Mouse (Mus musculus) frontal cortex, postnatal 36 days (tissue): ENCODE data around the gene Smim27.

Experiments
- DNase-seq, 2 experiments: peaks; one replicate each; pipeline ENCODE4 v3.0.0; 2022; ENCODE audit warnings: low spot score in 2 of 2

The Smim27 gene

GRCm38 (mm10) chr4:40269430-40270032 lies at the start of gene Smim27, which contains the start of gene Topors:
Gene Smim27, plus strand, starts transcription at chr4:40269579.
Gene Topors, minus strand, starts transcription at chr4:40269850.
- peak; percentile 96 to 97 for DNase-seq

DNA sequence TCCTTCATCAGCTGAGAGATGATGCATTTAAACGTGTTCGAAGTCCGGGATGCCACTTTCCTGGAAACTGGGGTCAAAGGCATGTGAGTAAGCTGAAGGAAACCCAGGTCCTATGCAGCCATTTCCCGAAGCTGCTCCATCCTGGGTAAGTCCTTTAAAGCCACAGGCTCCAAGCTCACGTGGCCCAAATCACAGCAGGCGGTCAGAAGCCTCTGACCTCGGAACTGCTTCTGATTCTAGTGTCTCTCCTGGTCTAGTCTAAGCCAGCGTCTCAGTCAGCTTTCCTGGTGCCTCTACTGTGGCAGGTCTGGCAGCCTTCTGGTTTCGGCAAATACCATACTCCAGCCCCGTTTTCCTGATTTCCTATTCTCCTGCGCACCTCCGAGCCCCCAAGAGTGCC lies 48.9 kb upstream of the Smim27 start:
- DNase-seq, result no peak

DNA sequence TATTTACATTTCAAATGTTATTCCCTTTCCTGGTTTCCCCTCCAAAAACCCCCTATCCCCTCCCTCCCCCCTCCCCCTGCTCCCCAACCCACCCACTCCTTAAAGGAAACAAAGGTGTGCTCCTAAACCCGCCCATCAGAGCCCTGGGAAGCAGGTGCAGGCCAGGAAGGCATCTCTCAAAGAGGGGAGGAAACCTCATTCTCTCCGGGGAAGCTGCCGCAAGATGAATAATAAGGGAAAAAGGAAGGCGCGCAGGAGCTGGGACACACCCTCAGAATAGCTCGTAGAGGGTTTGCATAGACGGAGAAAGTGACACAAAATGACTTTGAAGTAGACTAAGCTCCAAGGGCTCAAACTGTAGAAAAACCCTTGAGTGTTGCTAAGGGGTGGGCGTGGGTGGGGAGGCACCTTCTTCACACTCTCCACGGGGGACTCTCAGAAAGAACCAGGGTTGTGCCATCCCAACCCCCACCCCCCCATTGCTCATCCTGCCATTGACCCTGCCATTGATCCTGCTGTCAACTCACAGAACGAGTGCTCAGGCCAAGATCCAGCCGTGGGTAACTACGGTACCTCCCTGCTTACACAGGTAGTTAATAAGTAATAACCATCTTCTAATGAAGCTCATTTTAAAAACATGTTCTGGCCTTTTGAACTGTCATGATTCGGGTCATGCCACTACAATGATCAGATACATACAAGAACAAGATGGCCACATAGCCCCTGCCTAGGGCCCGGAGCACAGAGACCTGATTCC lies 48.2 kb upstream of the Smim27 start:
- no peak for DNase-seq

DNA sequence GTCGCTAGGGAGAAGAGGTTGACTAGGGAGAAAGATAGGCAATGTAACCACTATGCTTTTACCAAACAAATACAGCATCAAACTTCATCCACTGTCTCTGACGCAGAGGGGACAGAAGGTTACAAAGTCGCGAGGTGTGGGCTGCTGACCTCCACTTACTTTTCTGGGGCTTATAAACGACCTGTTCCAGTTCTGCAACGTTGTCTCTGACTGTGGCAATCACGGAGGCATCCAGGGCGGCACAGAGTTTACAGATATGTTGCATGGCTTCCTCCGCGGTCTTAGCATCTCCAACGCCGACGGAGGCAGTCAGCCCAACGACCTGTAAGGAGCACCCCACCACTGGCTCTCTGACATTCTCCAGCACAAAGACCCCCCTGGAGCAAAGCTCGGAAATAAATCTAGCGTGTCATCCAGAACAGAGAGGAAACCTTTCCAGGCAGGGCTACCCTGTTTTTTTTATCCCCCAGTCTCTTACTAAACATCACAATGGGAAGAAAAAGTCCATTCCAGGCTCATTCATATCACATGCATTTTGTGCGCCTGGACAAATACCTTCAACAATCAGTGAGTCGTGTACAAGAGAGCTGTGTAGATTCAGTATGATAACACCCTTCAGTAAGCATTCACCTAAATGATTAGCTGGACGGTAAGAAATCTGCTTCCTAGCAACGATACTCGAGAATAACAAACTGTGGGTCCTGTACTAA lies 47.3 kb upstream of the Smim27 start:
- no peak for DNase-seq

- no peak for DNase-seq
Observed at GRCm38 (mm10) chr4:40226095-40226494, 43.3 kb upstream of the Smim27 start.

- no peak for DNase-seq
Observed at GRCm38 (mm10) chr4:40227131-40227530, 42.2 kb upstream of the Smim27 start.

DNA sequence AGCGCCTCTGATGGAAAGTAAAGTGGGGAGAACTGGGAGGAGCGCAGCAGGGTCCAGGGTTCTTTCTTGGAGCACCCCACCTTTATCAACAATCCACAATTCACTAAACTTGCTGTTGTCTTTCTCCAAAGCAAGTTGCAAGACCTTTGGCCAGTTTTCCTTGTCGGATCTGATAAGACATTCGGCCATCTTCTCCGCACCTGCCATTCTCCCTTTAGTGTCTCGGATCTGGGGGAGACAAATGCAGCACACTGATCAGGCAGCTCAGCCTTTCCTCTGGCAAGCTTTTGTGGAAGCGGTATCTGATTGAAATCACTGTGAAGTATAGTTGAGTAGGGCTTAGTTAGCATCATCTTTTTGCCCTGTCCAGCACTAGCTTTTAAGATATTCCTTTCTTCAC lies 41.5 kb upstream of the Smim27 start:
- no peak for DNase-seq

- no peak for DNase-seq
Observed at GRCm38 (mm10) chr4:40229723-40230122, 39.7 kb upstream of the Smim27 start.

DNA sequence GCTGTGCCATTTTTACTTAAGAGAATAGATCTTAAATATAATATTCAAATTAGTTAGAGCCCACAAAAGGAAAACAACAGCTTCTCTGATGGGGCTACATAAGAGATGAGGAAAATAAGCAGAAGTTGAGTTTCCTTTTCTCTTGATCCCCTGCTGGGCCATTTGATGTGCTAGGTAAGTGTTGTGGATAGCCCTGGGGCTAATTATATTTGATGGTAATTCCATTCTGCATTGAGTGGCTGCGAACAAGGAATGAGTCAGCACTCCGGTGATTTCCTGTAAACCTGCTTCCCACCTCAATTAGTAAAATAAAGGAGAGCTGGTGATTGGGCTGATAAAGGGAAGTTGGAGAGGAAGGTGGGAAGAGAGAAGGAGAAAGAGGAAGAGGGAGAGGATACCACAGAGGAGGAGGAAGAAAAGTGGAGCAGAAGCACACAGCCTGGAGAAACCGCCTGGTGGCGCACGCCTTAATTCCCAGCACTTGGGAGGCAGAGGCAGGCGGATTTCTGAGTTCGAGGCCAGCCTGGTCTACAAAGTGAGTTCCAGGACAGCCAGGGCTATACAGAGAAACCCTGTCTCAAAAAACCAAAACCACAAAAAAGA lies 36.2 kb upstream of the Smim27 start:
- no peak for DNase-seq

DNA sequence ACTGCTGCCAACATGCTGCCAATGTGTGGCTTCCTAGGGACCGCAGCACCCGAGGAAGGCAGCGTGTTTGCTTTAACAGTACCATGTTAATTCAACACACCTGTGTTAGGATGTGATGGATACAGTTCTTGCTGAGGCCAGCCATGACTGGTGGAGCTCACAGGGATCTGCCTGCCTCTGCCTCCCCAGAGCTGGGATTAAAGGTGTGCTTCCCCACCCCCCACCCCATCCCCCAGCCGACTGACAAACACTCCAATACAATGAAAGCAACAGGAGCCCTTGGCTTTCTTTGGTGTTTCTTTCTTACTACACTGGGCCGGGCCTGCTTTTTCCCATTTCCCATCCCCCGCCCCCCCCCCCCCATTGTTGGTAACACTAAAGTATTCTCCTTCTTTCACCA lies 35.1 kb upstream of the Smim27 start:
- DNase-seq, result no peak

DNA sequence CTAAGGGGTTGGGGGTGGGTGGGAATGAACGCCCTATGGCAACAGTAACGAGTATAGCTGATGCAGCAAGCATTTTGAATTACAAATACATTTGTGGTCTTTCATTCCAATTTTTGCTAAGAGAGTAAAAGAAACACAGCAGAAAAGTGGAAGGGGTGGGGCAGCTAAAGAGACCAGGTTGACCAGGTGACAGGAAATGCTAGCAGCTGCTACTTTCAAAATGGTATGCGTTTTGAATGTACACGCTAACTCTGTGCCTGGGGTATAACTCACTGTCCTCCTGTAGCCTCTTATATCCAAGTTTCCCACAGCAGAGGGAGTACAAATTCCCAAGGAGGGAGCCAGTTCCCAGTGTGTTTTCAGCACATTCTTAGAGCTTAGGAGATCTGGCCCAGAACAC lies 32.5 kb upstream of the Smim27 start:
- no peak for DNase-seq

GRCm38 (mm10) chr4:40238483-40239408 lies 30.6 kb upstream of the Smim27 start:
- DNase-seq, result no peak

DNA sequence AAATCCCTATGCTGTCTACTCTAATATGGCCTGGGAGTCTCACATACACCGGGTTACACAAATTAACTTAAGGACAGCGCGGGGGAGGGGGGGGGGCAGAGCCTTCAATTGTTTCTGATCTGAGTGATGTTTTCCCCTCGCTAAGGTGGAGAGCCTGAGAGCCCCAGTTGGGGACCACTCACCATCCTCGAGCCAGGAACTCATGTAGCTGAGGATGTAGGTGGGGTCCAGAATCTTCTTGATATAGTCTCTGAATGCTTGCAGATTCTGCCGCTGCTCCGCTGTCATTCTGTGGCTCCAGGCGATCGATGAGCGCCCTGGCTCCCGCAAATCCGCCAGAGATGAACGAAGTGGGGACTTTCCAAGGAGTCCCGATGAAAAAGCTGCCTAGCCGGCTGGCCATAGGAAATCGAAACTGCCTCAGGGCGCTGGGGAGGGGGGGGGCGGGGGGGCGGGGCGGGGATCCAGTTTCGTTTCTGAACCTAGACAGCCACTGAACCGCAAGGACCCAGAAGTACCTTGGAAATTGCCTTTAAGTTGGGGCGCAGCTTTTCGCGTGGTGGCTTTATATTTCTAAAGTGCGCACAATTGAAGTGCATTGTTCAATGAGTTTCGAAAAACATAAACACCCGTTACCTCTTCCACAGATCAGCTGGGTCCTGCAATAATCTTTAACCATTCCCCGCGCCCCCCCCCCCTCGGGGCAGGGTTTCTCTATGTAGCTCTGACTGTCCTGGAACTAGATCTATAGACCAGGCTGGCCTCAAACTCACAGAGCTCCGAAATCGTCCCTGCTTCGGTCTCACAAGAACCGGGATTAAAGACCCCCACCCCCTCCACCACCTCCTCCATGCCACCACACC lies 29.7 kb upstream of the Smim27 start, which contains the start of gene Ddx58:
Ddx58 (minus strand) TSS at position 420 of the 863 bp plus-strand sequence.
- no peak for DNase-seq

- DNase-seq, result no peak
Observed at GRCm38 (mm10) chr4:40240272-40240744, 29.1 kb upstream of the Smim27 start.

- no peak for DNase-seq
Observed at GRCm38 (mm10) chr4:40241928-40242327, 27.5 kb upstream of the Smim27 start.

GRCm38 (mm10) chr4:40243006-40243405 lies 26.4 kb upstream of the Smim27 start:
- DNase-seq, result no peak

DNA sequence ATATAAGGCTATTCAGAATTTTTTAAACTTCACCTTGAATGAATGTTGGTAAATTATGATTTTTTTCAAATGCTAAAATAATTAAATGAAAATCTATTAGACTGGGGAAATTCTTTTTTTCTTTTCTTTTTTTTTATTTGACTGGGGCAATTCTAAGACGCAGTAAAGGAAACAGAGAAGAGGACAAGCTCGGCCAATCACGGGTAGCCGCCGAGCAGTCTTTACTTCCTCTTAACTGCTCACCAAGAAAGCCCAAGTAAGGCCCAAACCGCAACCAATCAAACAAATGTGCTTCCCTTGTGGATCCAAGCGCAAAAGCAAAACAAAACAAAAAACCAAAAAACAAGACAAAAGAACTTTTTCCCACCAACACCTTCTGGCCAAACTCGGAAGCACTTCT lies 25.3 kb upstream of the Smim27 start:
- DNase-seq, result no peak

- DNase-seq, result no peak
Observed at GRCm38 (mm10) chr4:40250984-40251383, 18.4 kb upstream of the Smim27 start.

- DNase-seq, result no peak
Observed at GRCm38 (mm10) chr4:40253766-40254165, 15.6 kb upstream of the Smim27 start.
